Mouse (Mus musculus): ENCODE data around the gene Tnfaip8l2. TPM values are rescaled to one million over a fixed set of nuclear protein-coding genes. Genes with fewer than 3 reads are reported as not detected.
"Not testable (repeated sequence)": the region's sequence is repeated elsewhere in the genome, so short reads cannot be mapped to it uniquely, and the experiment has no call there.

The Tnfaip8l2 gene
- polyA plus RNA-seq, 1 experiment from 2014 or later: 1.4 TPM

- no peak within 1 kb of the TSS for H3K27ac ChIP-seq (ENCODE audit: low read depth, low read length)
- under 1% methylated on average over 20 of the region's 20 CpGs for WGBS
- peak; percentile 87 for ATAC-seq (ENCODE audit: insufficient read depth, low FRiP score, low TSS enrichment)
These were observed 8.5 kb downstream of the Tnfaip8l2 start, which contains the start of the genes Scnm1 and Lysmd1 for GRCm38 (mm10) chr3:95133680-95134101. TSS of gene Scnm1 (minus strand) at chr3:95134011. TSS of gene Lysmd1 (plus strand) at chr3:95134088.

GRCm38 (mm10) chr3:95133176-95133575, 9.0 kb downstream of the Tnfaip8l2 start:
- Histone ChIP-seq H3K4me2 (ENCODE audit: low read depth) (peak overlapping the region; percentile 66), H3K4me3 (ENCODE audit: low read depth, low read length) (peak overlapping the region; percentile 60), H3K36me3 (ENCODE audit: control insufficient read depth, insufficient read depth, low read length) (no peaks in the 10 kb centered on the region), H3K4me1 (ENCODE audit: control insufficient read depth, insufficient read depth, low read length) (peaks cover 12% of the 10 kb centered on the region), H3K9ac (ENCODE audit: low read length) (peak overlapping the region; percentile 73), H3K27ac (ENCODE audit: low read depth, low read length) (no peak overlapping the region), H3K27me3 (ENCODE audit: control insufficient read depth, insufficient read depth, low read length) (no peaks in the 10 kb centered on the region), H3K9me3 (ENCODE audit: control insufficient read depth, low read length) (no peaks in the 10 kb centered on the region)
- 62% methylated on average over 11 of the region's 11 CpGs for WGBS
- ATAC-seq (ENCODE audit: insufficient read depth, low FRiP score, low TSS enrichment) (peak; percentile 11; the same call in 1 of the 2 replicates), DNase-seq (ENCODE audit: low spot score) (no peak)

More at GRCm38 (mm10) chr3:95133680-95134101, 8.5 kb downstream of the Tnfaip8l2 start, which contains the start of the genes Scnm1 and Lysmd1:
- peak; percentile 92 for DNase-seq (ENCODE audit: low spot score)
- peak within 1 kb of the TSS; percentile 73 for H3K9ac ChIP-seq (ENCODE audit: low read length)
- H3K4me3 ChIP-seq (ENCODE audit: low read depth, low read length): peak within 1 kb of the TSS; percentile 60
- peaks cover 12% of the 10 kb centered on the region for H3K4me1 ChIP-seq (ENCODE audit: control insufficient read depth, insufficient read depth, low read length)
- no peaks in the 10 kb centered on the region for H3K36me3 ChIP-seq (ENCODE audit: control insufficient read depth, insufficient read depth, low read length)
- H3K9me3 ChIP-seq (ENCODE audit: control insufficient read depth, low read length): no peaks in the 10 kb centered on the region
- peak within 1 kb of the TSS; percentile 66 for H3K4me2 ChIP-seq (ENCODE audit: low read depth)
- H3K27me3 ChIP-seq (ENCODE audit: control insufficient read depth, insufficient read depth, low read length): no peaks in the 10 kb centered on the region

GRCm38 (mm10) chr3:95132389-95132788, 9.8 kb downstream of the Tnfaip8l2 start:
- H3K9ac ChIP-seq (ENCODE audit: low read length); DNase-seq (ENCODE audit: low spot score); H3K27ac ChIP-seq (ENCODE audit: low read depth, low read length); H3K27me3 ChIP-seq (ENCODE audit: control insufficient read depth, insufficient read depth, low read length); ATAC-seq (ENCODE audit: insufficient read depth, low FRiP score, low TSS enrichment); H3K36me3 ChIP-seq (ENCODE audit: control insufficient read depth, insufficient read depth, low read length); H3K4me3 ChIP-seq (ENCODE audit: low read depth, low read length); H3K4me2 ChIP-seq (ENCODE audit: low read depth); H3K9me3 ChIP-seq (ENCODE audit: control insufficient read depth, low read length): not testable (repeated sequence)
- 82% methylated on average over 2 of the region's 2 CpGs for WGBS
- peaks cover 12% of the 10 kb centered on the region for H3K4me1 ChIP-seq (ENCODE audit: control insufficient read depth, insufficient read depth, low read length)

GRCm38 (mm10) chr3:95130081-95130480, 12.1 kb downstream of the Tnfaip8l2 start:
- 85% methylated on average over 5 of the region's 5 CpGs for WGBS
- ATAC-seq (ENCODE audit: insufficient read depth, low FRiP score, low TSS enrichment): no peak
- no peak for DNase-seq (ENCODE audit: low spot score)

GRCm38 (mm10) chr3:95129226-95129651, 12.9 kb downstream of the Tnfaip8l2 start:
- no peak overlapping the region for H3K4me3 ChIP-seq (ENCODE audit: low read depth, low read length)
- no peaks in the 10 kb centered on the region for H3K9me3 ChIP-seq (ENCODE audit: control insufficient read depth, low read length)
- WGBS: 7% methylated on average over 6 of the region's 6 CpGs
- H3K4me1 ChIP-seq (ENCODE audit: control insufficient read depth, insufficient read depth, low read length): peaks cover 9% of the 10 kb centered on the region
- H3K27me3 ChIP-seq (ENCODE audit: control insufficient read depth, insufficient read depth, low read length): no peaks in the 10 kb centered on the region
- peak overlapping the region; percentile 56 for H3K27ac ChIP-seq (ENCODE audit: low read depth, low read length)
- ATAC-seq (ENCODE audit: insufficient read depth, low FRiP score, low TSS enrichment): no peak; the same call in 1 of the 2 replicates
- no peak overlapping the region; the same call in 1 of the 2 replicates for H3K4me2 ChIP-seq (ENCODE audit: low read depth)
- no peak for DNase-seq (ENCODE audit: low spot score)
- H3K36me3 ChIP-seq (ENCODE audit: control insufficient read depth, insufficient read depth, low read length): no peaks in the 10 kb centered on the region
- H3K9ac ChIP-seq (ENCODE audit: low read length): peak overlapping the region; percentile 18; the same call in 1 of the 2 replicates

More at GRCm38 (mm10) chr3:95130081-95130480, 12.1 kb downstream of the Tnfaip8l2 start:
- no peak overlapping the region for H3K4me2 ChIP-seq (ENCODE audit: low read depth)
- H3K36me3 ChIP-seq (ENCODE audit: control insufficient read depth, insufficient read depth, low read length): no peaks in the 10 kb centered on the region
- H3K27ac ChIP-seq (ENCODE audit: low read depth, low read length): no peak overlapping the region
- no peak overlapping the region for H3K4me3 ChIP-seq (ENCODE audit: low read depth, low read length)
- H3K27me3 ChIP-seq (ENCODE audit: control insufficient read depth, insufficient read depth, low read length): no peaks in the 10 kb centered on the region
- H3K9me3 ChIP-seq (ENCODE audit: control insufficient read depth, low read length): no peaks in the 10 kb centered on the region
- H3K9ac ChIP-seq (ENCODE audit: low read length): no peak overlapping the region
- peaks cover 12% of the 10 kb centered on the region for H3K4me1 ChIP-seq (ENCODE audit: control insufficient read depth, insufficient read depth, low read length)

GRCm38 (mm10) chr3:95124972-95125371, 17.2 kb downstream of the Tnfaip8l2 start:
- 49% methylated on average over 5 of the region's 5 CpGs for WGBS
- Histone ChIP-seq H3K27me3 (ENCODE audit: control insufficient read depth, insufficient read depth, low read length) (no peaks in the 10 kb centered on the region), H3K4me3 (ENCODE audit: low read depth, low read length) (no peak overlapping the region), H3K4me2 (ENCODE audit: low read depth) (no peak overlapping the region), H3K36me3 (ENCODE audit: control insufficient read depth, insufficient read depth, low read length) (peaks cover 10% of the 10 kb centered on the region), H3K27ac (ENCODE audit: low read depth, low read length) (no peak overlapping the region), H3K9ac (ENCODE audit: low read length) (no peak overlapping the region), H3K4me1 (ENCODE audit: control insufficient read depth, insufficient read depth, low read length) (peaks cover 7% of the 10 kb centered on the region), H3K9me3 (ENCODE audit: control insufficient read depth, low read length) (no peaks in the 10 kb centered on the region)
- ATAC-seq (ENCODE audit: insufficient read depth, low FRiP score, low TSS enrichment) (no peak), DNase-seq (ENCODE audit: low spot score) (no peak)

- Histone ChIP-seq H3K9me3 (ENCODE audit: control insufficient read depth, low read length) (no peaks in the 10 kb centered on the region), H3K4me3 (ENCODE audit: low read depth, low read length) (no peak within 1 kb of the TSS), H3K27ac (ENCODE audit: low read depth, low read length) (no peak within 1 kb of the TSS), H3K9ac (ENCODE audit: low read length) (no peak within 1 kb of the TSS), H3K4me2 (ENCODE audit: low read depth) (no peak within 1 kb of the TSS), H3K27me3 (ENCODE audit: control insufficient read depth, insufficient read depth, low read length) (no peaks in the 10 kb centered on the region), H3K4me1 (ENCODE audit: control insufficient read depth, insufficient read depth, low read length) (peaks cover 2% of the 10 kb centered on the region), H3K36me3 (ENCODE audit: control insufficient read depth, insufficient read depth, low read length) (peaks cover 14% of the 10 kb centered on the region)
- ATAC-seq (ENCODE audit: insufficient read depth, low FRiP score, low TSS enrichment) (0 out of 2 replicates have a peak, but pooled peaks have one; percentile 29), DNase-seq (ENCODE audit: low spot score) (peak; percentile 9)
- 69% methylated on average over 6 of the region's 6 CpGs for WGBS
These were observed 17.9 kb downstream of the Tnfaip8l2 start, which contains the start of gene Tmod4 for GRCm38 (mm10) chr3:95124246-95124645. TSS of gene Tmod4 (plus strand) at chr3:95124476.

GRCm38 (mm10) chr3:95121580-95121979, 20.6 kb downstream of the Tnfaip8l2 start:
- ATAC-seq (ENCODE audit: insufficient read depth, low FRiP score, low TSS enrichment): no peak
- no peak overlapping the region for H3K4me3 ChIP-seq (ENCODE audit: low read depth, low read length)
- no peak for DNase-seq (ENCODE audit: low spot score)
- no peaks in the 10 kb centered on the region for H3K4me1 ChIP-seq (ENCODE audit: control insufficient read depth, insufficient read depth, low read length)
- no peaks in the 10 kb centered on the region for H3K9me3 ChIP-seq (ENCODE audit: control insufficient read depth, low read length)
- no peak overlapping the region for H3K9ac ChIP-seq (ENCODE audit: low read length)
- H3K27me3 ChIP-seq (ENCODE audit: control insufficient read depth, insufficient read depth, low read length): no peaks in the 10 kb centered on the region
- H3K36me3 ChIP-seq (ENCODE audit: control insufficient read depth, insufficient read depth, low read length): peaks cover 25% of the 10 kb centered on the region
- 76% methylated on average over 6 of the region's 6 CpGs for WGBS
- H3K4me2 ChIP-seq (ENCODE audit: low read depth): no peak overlapping the region
- H3K27ac ChIP-seq (ENCODE audit: low read depth, low read length): no peak overlapping the region

GRCm38 (mm10) chr3:95117751-95118150, 24.4 kb downstream of the Tnfaip8l2 start:
- Histone ChIP-seq H3K27me3 (ENCODE audit: control insufficient read depth, insufficient read depth, low read length) (no peaks in the 10 kb centered on the region), H3K4me2 (ENCODE audit: low read depth) (no peak overlapping the region), H3K4me1 (ENCODE audit: control insufficient read depth, insufficient read depth, low read length) (no peaks in the 10 kb centered on the region), H3K9ac (ENCODE audit: low read length) (no peak overlapping the region), H3K27ac (ENCODE audit: low read depth, low read length) (no peak overlapping the region), H3K36me3 (ENCODE audit: control insufficient read depth, insufficient read depth, low read length) (peaks cover 34% of the 10 kb centered on the region), H3K9me3 (ENCODE audit: control insufficient read depth, low read length) (no peaks in the 10 kb centered on the region), H3K4me3 (ENCODE audit: low read depth, low read length) (no peak overlapping the region)
- DNase-seq (ENCODE audit: low spot score) (no peak), ATAC-seq (ENCODE audit: insufficient read depth, low FRiP score, low TSS enrichment) (no peak)
- 67% methylated on average over 2 of the region's 2 CpGs for WGBS

Data from neural tube, embryonic 11.5 days (tissue).